Mouse (Mus musculus): ENCODE results near the gene Tmem231.
"Not testable (repeated sequence)": the region's sequence is repeated elsewhere in the genome, so short reads cannot be mapped to it uniquely, and the experiment has no call there.

Tmem231 gene

GRCm38 (mm10) chr8:111947954-111948353 lies 14.3 kb upstream of the Tmem231 start:
- DNase-seq (ENCODE audit: low read depth, low spot score), result peak; percentile 84

- DNase-seq (ENCODE audit: low read depth, low spot score), result no peak
Observed at GRCm38 (mm10) chr8:111947144-111947543, 13.5 kb upstream of the Tmem231 start.

GRCm38 (mm10) chr8:111943544-111943943 lies 9.9 kb upstream of the Tmem231 start:
- no peak for DNase-seq (ENCODE audit: low read depth, low spot score)

GRCm38 (mm10) chr8:111941101-111941454 lies 7.4 kb upstream of the Tmem231 start:
- peak; percentile 24 for DNase-seq (ENCODE audit: low read depth, low spot score)

- DNase-seq (ENCODE audit: low read depth, low spot score), result peak; percentile 99
Observed at GRCm38 (mm10) chr8:111940171-111941100, 6.8 kb upstream of the Tmem231 start, which contains the start of gene Gabarapl2. TSS of gene Gabarapl2 (plus strand) at chr8:111940703.

GRCm38 (mm10) chr8:111939516-111940142 lies 5.9 kb upstream of the Tmem231 start:
- peak; percentile 82 for DNase-seq (ENCODE audit: low read depth, low spot score)

GRCm38 (mm10) chr8:111938076-111938985 lies 4.7 kb upstream of the Tmem231 start:
- not testable (repeated sequence) for DNase-seq (ENCODE audit: low read depth, low spot score)

- no peak for DNase-seq (ENCODE audit: low read depth, low spot score)
Observed at GRCm38 (mm10) chr8:111937184-111937583, 3.5 kb upstream of the Tmem231 start.

GRCm38 (mm10) chr8:111934201-111934600 lies 520 bp upstream of the Tmem231 start:
- DNase-seq (ENCODE audit: low read depth, low spot score), result no peak

GRCm38 (mm10) chr8:111932580-111933336 lies 923 bp downstream of the Tmem231 start:
- DNase-seq (ENCODE audit: low read depth, low spot score), result peak; percentile 78

GRCm38 (mm10) chr8:111931721-111932120 lies 2.0 kb downstream of the Tmem231 start:
- no peak for DNase-seq (ENCODE audit: low read depth, low spot score)

- no peak for DNase-seq (ENCODE audit: low read depth, low spot score)
Observed at GRCm38 (mm10) chr8:111929648-111930344, 3.9 kb downstream of the Tmem231 start.

- no peak for DNase-seq (ENCODE audit: low read depth, low spot score)
Observed at GRCm38 (mm10) chr8:111924976-111925375, 8.7 kb downstream of the Tmem231 start.

- peak; percentile 91 for DNase-seq (ENCODE audit: low read depth, low spot score)
Observed at GRCm38 (mm10) chr8:111923383-111923804, 10.3 kb downstream of the Tmem231 start.

GRCm38 (mm10) chr8:111920971-111921370 lies 12.7 kb downstream of the Tmem231 start:
- DNase-seq (ENCODE audit: low read depth, low spot score), result no peak

- no peak for DNase-seq (ENCODE audit: low read depth, low spot score)
Observed at GRCm38 (mm10) chr8:111919663-111920062, 14.0 kb downstream of the Tmem231 start.

GRCm38 (mm10) chr8:111912860-111913432 lies 20.7 kb downstream of the Tmem231 start:
- peak; percentile 49 for DNase-seq (ENCODE audit: low read depth, low spot score)

GRCm38 (mm10) chr8:111911572-111911971 lies 22.1 kb downstream of the Tmem231 start:
- DNase-seq (ENCODE audit: low read depth, low spot score), result peak; percentile 85

GRCm38 (mm10) chr8:111909621-111910450 lies 23.8 kb downstream of the Tmem231 start, which contains the start of gene Chst5:
TSS of gene Chst5 (minus strand) at chr8:111910447.
- DNase-seq (ENCODE audit: low read depth, low spot score), result peak; percentile 53

Measured in brain, adult 2 months (tissue).